Mouse (Mus musculus) WW6 (cell line): ENCODE measurements around the gene Klhl15.
"Not testable (repeated sequence)": the region's sequence is repeated elsewhere in the genome, so short reads cannot be mapped to it uniquely, and the experiment has no call there.

Source experiments
- DNase-seq: peaks from one replicate; pipeline ENCODE4 v3.0.0-alpha.2; 2013; ENCODE audit warnings: low read depth, low spot score

The Klhl15 gene

GRCm38 (mm10) chrX:94234532-94235189 lies at the start of gene Klhl15:
Gene Klhl15, plus strand, starts transcription at chrX:94234599.
- peak; percentile 60 for DNase-seq

GRCm38 (mm10) chrX:94185156-94185555 lies 49.2 kb upstream of the Klhl15 start:
- no peak for DNase-seq

- DNase-seq: not testable (repeated sequence)
Observed at GRCm38 (mm10) chrX:94193901-94194300, 40.5 kb upstream of the Klhl15 start.

- no peak for DNase-seq
Observed at GRCm38 (mm10) chrX:94197789-94198188, 36.6 kb upstream of the Klhl15 start.

- DNase-seq: no peak
Observed at GRCm38 (mm10) chrX:94212264-94212596, 22.2 kb upstream of the Klhl15 start.

GRCm38 (mm10) chrX:94212597-94213321 lies 21.6 kb upstream of the Klhl15 start, which contains the start of gene Eif2s3x:
Gene Eif2s3x, minus strand, starts transcription at chrX:94212862.
- DNase-seq: no peak

GRCm38 (mm10) chrX:94213384-94213783 lies 21.0 kb upstream of the Klhl15 start:
- DNase-seq: no peak

- DNase-seq: no peak
Observed at GRCm38 (mm10) chrX:94233432-94233831, 967 bp upstream of the Klhl15 start.

GRCm38 (mm10) chrX:94233936-94234531 lies 365 bp upstream of the Klhl15 start:
- no peak for DNase-seq

GRCm38 (mm10) chrX:94235190-94235555 lies 774 bp downstream of the Klhl15 start:
- DNase-seq: no peak

- DNase-seq: no peak
Observed at GRCm38 (mm10) chrX:94235601-94236000, 1.2 kb downstream of the Klhl15 start.

GRCm38 (mm10) chrX:94288923-94289322 lies 54.5 kb downstream of the Klhl15 start:
- no peak for DNase-seq

GRCm38 (mm10) chrX:94302928-94303327 lies 68.5 kb downstream of the Klhl15 start:
- DNase-seq: no peak

- no peak for DNase-seq
Observed at GRCm38 (mm10) chrX:94321036-94321902, 86.9 kb downstream of the Klhl15 start.
